Mouse (Mus musculus) 3T3-L1 (cell line): Measurements from ENCODE around the gene Hmg20b.
A peak's percentile ranks its signal among the peaks of the same experiment; 100 is the strongest.

ENCODE experiments used
- DNase-seq: peaks from one replicate; pipeline ENCODE4 v3.0.0-alpha.2; 2015; ENCODE audit warnings: low read depth, low spot score

The Hmg20b gene

GRCm38 (mm10) chr10:81354738-81355477 lies 4.6 kb upstream of the Hmg20b start:
- peak; percentile 84 for DNase-seq

DNA sequence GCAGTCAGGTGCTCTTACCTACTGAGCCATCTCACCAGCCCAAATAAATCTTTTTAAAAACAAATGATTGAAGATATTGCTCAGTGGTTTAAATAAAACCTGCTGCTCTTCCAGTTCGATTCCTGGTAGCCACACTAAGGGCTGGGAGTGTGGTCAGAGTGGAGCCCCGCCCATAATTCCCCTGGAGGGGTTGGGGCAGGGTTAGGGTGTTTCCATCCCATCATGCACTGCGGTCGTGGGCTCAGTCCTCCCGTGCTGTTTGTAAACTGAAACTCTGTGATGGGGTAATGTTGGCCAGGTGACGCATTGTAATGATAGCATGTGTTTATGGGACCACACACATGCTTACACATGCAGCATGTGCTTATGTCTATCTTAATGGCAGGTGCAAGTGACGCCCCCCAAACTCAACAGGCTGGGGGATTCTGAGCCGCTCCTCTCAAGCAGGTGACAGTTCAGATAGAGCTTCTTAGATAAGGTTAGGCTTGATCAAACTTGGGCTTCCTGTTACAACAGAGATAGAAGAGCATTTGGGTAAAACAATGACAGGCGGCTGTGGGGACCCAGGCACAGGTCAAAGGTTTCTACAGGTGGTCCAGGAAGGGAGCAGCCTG lies 1.5 kb upstream of the Hmg20b start:
- DNase-seq, result no peak

GRCm38 (mm10) chr10:81349961-81350350 lies 324 bp downstream of the Hmg20b start:
- peak; percentile 28 for DNase-seq

GRCm38 (mm10) chr10:81349146-81349545 lies 1.1 kb downstream of the Hmg20b start:
- peak; percentile 86 for DNase-seq

- no peak for DNase-seq
Observed at GRCm38 (mm10) chr10:81346453-81347067, 3.7 kb downstream of the Hmg20b start.

DNA sequence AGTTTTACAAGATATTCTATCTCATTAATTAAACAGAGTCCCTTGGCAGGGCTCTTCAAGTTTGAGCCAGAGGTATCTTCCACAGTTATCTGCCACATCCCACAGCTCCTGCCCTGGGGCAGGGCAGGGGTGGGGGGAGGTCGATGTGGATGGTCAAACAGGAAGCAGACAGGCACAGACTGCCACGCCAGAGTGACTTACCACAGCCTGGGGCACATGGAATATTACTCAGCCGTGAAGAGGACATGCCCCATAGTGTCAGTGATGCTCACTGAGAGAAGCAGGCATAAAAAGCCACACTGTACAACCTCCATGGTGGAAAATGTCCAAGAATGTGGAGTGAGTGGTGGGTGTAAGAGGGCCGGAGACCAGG lies 5.1 kb downstream of the Hmg20b start:
- DNase-seq, result no peak

DNA sequence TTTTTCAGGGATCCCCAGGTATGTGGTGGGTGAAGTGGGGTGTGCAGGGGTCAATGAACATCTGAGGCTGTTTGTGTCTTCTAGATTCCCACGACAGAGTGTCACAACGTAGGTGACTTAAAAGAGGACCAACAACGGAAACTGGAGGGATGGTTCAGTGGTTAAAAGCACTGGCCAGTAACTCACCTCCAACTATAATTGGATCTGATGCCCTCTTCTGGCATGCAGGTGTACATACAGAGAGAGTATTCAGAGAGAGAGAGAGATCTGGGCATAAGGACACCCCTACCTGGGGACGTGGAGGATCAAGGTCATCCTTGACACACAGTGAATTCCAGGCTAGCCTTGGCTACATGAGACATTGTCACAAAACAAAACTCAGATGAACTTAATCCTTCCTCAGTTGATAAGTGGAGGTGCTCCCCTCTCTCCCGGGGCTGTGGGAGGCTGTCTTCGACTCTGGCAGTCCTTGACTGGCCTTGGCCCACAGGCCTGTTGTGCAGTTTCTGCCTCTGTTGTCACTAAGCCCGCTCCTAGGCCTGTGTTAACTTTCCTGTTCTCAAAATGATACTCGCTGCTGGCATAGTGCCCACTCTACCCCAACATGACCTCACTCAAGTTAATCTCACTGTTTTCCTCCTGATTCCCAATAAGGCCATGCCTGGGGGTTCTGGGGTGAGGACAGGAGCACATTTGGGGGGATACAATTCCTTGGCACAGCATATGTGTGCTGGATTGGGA lies 5.7 kb downstream of the Hmg20b start:
- no peak for DNase-seq

GRCm38 (mm10) chr10:81342686-81343505 lies 7.4 kb downstream of the Hmg20b start, which contains the start of gene Gipc3:
Gene Gipc3, minus strand, starts transcription at chr10:81343266.
- DNase-seq, result no peak

- peak; percentile 69 for DNase-seq
Observed at GRCm38 (mm10) chr10:81341333-81341949, 8.8 kb downstream of the Hmg20b start.

DNA sequence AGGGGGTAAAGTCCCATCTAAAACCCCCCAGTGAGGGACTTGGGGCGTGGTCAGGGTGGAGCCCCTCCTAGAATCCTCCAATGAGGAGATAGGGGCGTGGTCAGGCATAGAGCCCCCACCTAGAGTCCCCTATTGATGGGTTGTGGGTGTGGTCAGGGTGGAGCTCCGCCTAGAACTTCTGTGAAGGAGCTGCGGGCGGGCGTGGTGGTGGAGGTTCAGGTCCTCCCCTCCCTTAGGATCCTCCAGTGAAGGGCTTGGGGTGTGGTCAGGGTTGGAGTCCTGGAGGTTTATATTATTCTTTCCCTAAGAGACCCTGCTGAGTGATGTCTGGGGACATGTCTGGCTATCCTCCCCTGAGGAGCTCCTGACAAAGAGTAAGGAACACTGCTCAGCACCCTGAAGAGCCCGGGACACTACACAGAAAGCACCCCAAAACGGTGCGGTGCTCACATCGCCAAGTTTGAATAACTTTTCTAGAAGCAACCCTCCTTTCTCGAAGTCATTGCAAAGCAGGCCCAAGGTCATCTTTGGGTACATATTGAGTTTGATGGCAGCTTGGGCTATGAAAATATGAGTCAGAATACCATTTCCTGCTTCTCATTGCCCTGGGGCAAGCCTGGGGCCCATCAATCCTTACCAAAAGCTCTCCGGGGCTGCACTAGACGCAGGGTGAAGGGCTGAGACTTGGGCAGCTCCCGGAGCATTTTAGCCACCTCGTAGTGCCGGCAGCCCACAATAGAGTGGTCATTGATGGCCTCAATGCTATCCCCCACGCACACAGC lies 9.5 kb downstream of the Hmg20b start:
- peak; percentile 65 for DNase-seq

GRCm38 (mm10) chr10:81336558-81336957 lies 13.7 kb downstream of the Hmg20b start:
- no peak for DNase-seq

GRCm38 (mm10) chr10:81335393-81336340 lies 14.6 kb downstream of the Hmg20b start:
- no peak for DNase-seq

GRCm38 (mm10) chr10:81334324-81334723 lies 16.0 kb downstream of the Hmg20b start:
- DNase-seq, result no peak

GRCm38 (mm10) chr10:81332277-81332676 lies 18.0 kb downstream of the Hmg20b start:
- no peak for DNase-seq

DNA sequence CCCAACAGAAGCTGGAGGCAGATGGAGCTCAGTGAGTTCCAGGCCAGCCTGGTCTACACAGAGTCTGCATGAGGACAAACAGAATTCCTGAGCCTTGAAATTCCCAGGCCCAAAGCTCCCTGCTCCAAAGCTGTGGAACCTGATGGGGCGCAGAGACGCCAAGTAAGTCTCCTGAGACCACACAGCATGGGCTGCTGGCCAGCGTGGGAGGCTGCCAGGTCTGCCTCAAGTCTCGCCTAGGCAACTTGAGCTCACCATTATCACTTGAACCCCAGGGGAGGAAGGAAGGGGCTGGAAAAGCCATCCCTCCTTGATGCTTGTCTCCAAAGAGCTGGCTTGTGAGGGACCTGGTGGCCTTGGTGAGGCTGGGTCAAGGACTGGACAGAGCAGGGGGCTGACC lies 20.3 kb downstream of the Hmg20b start:
- peak; percentile 51 for DNase-seq

- DNase-seq, result peak; percentile 86
Observed at GRCm38 (mm10) chr10:81329194-81329975, 20.9 kb downstream of the Hmg20b start.

- DNase-seq, result no peak
Observed at GRCm38 (mm10) chr10:81328386-81328785, 21.9 kb downstream of the Hmg20b start, which contains the start of gene Tbxa2r. Gene Tbxa2r, plus strand, starts transcription at chr10:81328731.

DNA sequence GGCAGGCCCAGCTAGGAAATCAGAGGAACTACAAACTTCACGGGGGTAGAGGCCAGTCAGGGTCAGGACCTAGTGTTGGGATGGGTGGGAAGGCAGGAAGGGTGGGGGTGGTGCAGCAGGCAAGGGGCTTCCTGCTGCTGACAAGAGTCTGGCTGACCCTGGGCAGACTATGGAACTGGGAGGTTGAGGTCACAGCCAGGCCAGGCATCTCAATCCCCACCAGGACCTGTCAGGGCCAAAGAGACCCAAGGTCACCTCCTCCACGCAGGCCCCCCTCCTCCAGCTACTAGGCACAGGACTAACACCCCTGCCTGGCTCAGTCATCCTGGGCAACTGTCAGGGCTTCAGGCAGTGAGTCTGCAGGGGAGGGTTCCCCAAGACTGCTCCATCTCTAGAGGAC lies 22.3 kb downstream of the Hmg20b start:
- no peak for DNase-seq
